Mouse (Mus musculus): Measurements from ENCODE around the gene Specc1l.

DNA sequence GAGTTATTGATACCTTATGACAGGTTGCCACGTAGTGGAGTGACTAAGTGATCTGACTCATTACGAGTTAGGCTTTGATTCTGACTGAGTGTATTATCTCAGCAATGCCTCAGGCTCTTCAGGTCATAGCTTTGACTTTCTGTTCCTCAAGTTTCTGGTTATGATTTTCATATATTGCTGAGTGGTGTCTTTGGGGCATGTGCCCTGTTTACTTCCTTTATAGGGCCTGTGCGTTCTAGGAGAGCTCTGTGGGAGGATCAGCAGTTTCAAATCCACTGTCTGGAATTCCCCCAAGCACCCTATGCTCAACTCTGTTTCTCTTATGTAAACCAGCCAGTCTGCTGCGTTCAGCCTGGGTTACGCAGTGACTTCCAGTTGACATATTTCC lies 10.7 kb downstream of the Specc1l start:
- TF ChIP-seq CTCF (IDR thresholded peaks at IDR 0.05; ENCODE audit: extremely low read depth, insufficient read depth, insufficient read length, insufficient replicate concordance) (no peak), POLR2A (IDR thresholded peaks at IDR 0.05; ENCODE audit: low read depth, low read length) (no peak)

All from spleen, adult 2 months (tissue).